Mouse (Mus musculus) stomach, embryonic 14.5 days (tissue): Measurements from ENCODE around the gene Tnrc18. TPM values are rescaled to one million over a fixed set of nuclear protein-coding genes. Genes with fewer than 3 reads are reported as not detected.
"Not testable (repeated sequence)": the region's sequence is repeated elsewhere in the genome, so short reads cannot be mapped to it uniquely, and the experiment has no call there.

Experiments
- ATAC-seq: fragments of 200-750 bp; cut with Nextera tagmentation; 2 replicates; pipeline ENCODE4 v1.8.0; 2017; ENCODE audit warnings: low read depth, moderate TSS enrichment; ENCODE audit not compliant: insufficient number of reproducible peaks, insufficient read depth, low FRiP score
- H3K27ac ChIP-seq: fragments of 300-500 bp; sonication (generic); 2 replicates; pipeline ENCODE4 v1.5.1; 2014; ENCODE audit warnings: mild to moderate bottlenecking, low read length, moderate library complexity, mixed read lengths
- H3K27me3 ChIP-seq: fragments of 300-500 bp; sonication (generic); 2 replicates; pipeline ENCODE4 v1.6.1; 2014; ENCODE audit warnings: low read length, control low read depth, mixed read lengths; ENCODE audit not compliant: control insufficient read depth, insufficient read depth
- H3K36me3 ChIP-seq: fragments of 300-500 bp; sonication (generic); 2 replicates; pipeline ENCODE4 v1.6.1; 2014; ENCODE audit warnings: mild to moderate bottlenecking, control low read depth, low read length, moderate library complexity, mixed read lengths; ENCODE audit not compliant: control insufficient read depth, insufficient read depth
- H3K4me1 ChIP-seq: fragments of 300-500 bp; sonication (generic); 2 replicates; pipeline ENCODE4 v1.6.1; 2014; ENCODE audit warnings: low read length, control low read depth, mixed read lengths; ENCODE audit not compliant: control insufficient read depth, insufficient read depth
- H3K4me2 ChIP-seq: fragments of 300-500 bp; sonication (generic); replicated peaks from 2 replicates; pipeline ENCODE4 v1.6.1; 2014; ENCODE audit warnings: low read depth, low read length, control low read depth
- H3K4me3 ChIP-seq: fragments of 300-500 bp; sonication (generic); 2 replicates; pipeline ENCODE4 v1.5.1; 2014; ENCODE audit warnings: low read depth, low read length, control low read depth
- H3K9ac ChIP-seq: fragments of 300-500 bp; sonication (generic); replicated peaks from 2 replicates; pipeline ENCODE4 v1.6.1; 2014; ENCODE audit warnings: low read depth, mild to moderate bottlenecking, control low read depth, low read length, moderate library complexity, mixed read lengths
- H3K9me3 ChIP-seq: fragments of 300-500 bp; sonication (generic); 2 replicates; pipeline ENCODE4 v1.6.1; 2016; ENCODE audit warnings: low read depth, low read length, control low read depth; ENCODE audit not compliant: control insufficient read depth
- WGBS: fragments of 180-500 bp; shearing (Covaris S2); extraction: QIAGEN DNeasy Blood & Tissue Kit; methylation state at CpG from one replicate; pipeline ENCODE4 v1.1.7; 2014; 5-methylcytosine and 5-hydroxymethylcytosine counted together
- polyA plus RNA-seq: library from polyadenylated mRNA; unstranded; fragments of >200 nt; fragmentation: Nextera tagmentation; extraction: Ambion mirVana; gene quantifications from 2 replicates; pipeline ENCODE4 v1.2.1, GENCODE M21; 2014

Tnrc18 gene
- polyA plus RNA-seq, 1 experiment from 2014 or later: 36.0 TPM

DNA sequence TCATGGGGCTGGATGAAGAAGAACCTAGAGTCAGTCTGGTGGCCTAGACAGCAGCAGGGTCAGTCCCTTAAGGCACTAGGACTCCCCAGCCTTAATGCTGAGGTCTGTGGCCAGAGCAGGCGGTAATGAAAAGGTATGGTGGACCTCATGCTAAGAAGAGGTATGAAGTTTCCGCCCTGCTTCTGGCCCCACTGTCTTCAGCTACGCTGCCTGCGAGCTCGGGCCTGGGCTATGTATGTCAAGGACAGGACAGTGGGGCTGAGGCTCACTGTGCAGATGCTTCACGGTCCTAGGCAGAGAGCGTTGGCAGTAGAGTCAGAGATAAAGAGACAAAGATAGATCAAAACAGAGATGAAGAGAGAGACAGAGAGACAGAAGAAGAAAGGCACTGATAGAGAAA, 31.4 kb upstream of the Tnrc18 start:
- no peaks in the 10 kb centered on the region for H3K9me3 ChIP-seq
- no peak for ATAC-seq
- no peaks in the 10 kb centered on the region for H3K27me3 ChIP-seq
- WGBS: 91% methylated on average over 7 of the region's 7 CpGs
- H3K4me3 ChIP-seq: no peak overlapping the region
- no peaks in the 10 kb centered on the region for H3K4me1 ChIP-seq
- no peak overlapping the region for H3K27ac ChIP-seq
- H3K36me3 ChIP-seq: no peaks in the 10 kb centered on the region
- H3K9ac ChIP-seq: no peak overlapping the region
- no peak overlapping the region for H3K4me2 ChIP-seq

- no peaks in the 10 kb centered on the region for H3K9me3 ChIP-seq
- no peak overlapping the region for H3K9ac ChIP-seq
- no peak overlapping the region for H3K27ac ChIP-seq
- no peaks in the 10 kb centered on the region for H3K27me3 ChIP-seq
- H3K4me1 ChIP-seq: no peaks in the 10 kb centered on the region
- H3K4me2 ChIP-seq: no peak overlapping the region
- WGBS: 50% methylated on average over 3 of the region's 3 CpGs
- no peak overlapping the region for H3K4me3 ChIP-seq
- ATAC-seq: no peak
- H3K36me3 ChIP-seq: no peaks in the 10 kb centered on the region
These were observed 30.7 kb upstream of the Tnrc18 start for GRCm38 (mm10) chr5:142848149-142848548.

DNA sequence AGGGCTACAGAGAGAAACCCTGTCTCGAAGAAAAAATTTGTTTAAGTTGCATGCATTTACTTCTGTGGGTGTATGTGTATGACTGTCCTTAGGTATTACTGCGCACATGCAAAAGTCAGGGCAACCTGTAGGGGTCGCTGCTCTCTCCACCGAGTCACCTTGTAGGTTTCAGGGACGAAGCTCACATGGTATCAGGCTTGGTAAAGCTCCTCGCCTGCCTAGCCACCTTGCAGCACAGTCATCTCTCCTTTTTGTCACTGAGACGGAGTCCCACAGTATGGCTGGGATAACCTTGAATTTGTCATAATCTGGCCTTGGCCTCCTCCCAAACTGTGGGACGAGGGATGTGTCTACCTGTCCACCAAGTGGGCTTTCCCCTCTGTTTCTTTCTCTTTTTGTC, 27.0 kb upstream of the Tnrc18 start:
- Histone ChIP-seq H3K9ac (no peak overlapping the region), H3K27me3 (no peaks in the 10 kb centered on the region), H3K27ac (no peak overlapping the region), H3K4me2 (no peak overlapping the region), H3K9me3 (no peaks in the 10 kb centered on the region), H3K4me1 (no peaks in the 10 kb centered on the region), H3K4me3 (no peak overlapping the region), H3K36me3 (no peaks in the 10 kb centered on the region)
- 58% methylated on average over 8 of the region's 8 CpGs for WGBS
- no peak for ATAC-seq

DNA sequence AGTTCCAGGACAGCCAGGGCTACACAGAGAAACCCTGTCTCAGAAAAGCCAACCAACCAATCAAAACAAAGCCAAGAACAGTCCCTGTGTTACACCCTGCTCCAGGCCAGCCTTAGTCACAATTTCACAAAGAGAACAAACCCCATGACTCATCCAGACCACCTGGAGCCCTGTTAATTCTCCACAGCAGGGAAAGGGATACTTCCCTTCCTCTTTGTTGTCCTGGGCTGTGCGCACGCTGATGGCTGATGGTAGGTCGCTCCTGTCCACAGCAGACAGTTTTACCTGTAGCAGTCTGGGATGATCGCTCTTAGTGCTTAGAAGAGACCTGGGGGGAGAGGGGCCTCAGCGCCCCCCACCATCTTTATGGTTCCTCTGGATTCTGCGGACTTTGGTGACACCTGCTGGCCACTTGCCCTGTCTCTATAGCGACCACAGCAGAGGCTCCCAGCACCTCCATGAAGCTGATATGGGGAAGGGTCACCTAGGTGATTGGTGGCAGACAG, 24.7 kb upstream of the Tnrc18 start:
- H3K9ac ChIP-seq: no peak overlapping the region
- ATAC-seq: 0 out of 2 replicates have a peak, but pooled peaks have one; percentile 25
- no peaks in the 10 kb centered on the region for H3K4me1 ChIP-seq
- no peak overlapping the region for H3K27ac ChIP-seq
- 21% methylated on average over 7 of the region's 7 CpGs for WGBS
- H3K9me3 ChIP-seq: no peaks in the 10 kb centered on the region
- no peak overlapping the region for H3K4me3 ChIP-seq
- no peaks in the 10 kb centered on the region for H3K36me3 ChIP-seq
- no peak overlapping the region for H3K4me2 ChIP-seq
- no peaks in the 10 kb centered on the region for H3K27me3 ChIP-seq

DNA sequence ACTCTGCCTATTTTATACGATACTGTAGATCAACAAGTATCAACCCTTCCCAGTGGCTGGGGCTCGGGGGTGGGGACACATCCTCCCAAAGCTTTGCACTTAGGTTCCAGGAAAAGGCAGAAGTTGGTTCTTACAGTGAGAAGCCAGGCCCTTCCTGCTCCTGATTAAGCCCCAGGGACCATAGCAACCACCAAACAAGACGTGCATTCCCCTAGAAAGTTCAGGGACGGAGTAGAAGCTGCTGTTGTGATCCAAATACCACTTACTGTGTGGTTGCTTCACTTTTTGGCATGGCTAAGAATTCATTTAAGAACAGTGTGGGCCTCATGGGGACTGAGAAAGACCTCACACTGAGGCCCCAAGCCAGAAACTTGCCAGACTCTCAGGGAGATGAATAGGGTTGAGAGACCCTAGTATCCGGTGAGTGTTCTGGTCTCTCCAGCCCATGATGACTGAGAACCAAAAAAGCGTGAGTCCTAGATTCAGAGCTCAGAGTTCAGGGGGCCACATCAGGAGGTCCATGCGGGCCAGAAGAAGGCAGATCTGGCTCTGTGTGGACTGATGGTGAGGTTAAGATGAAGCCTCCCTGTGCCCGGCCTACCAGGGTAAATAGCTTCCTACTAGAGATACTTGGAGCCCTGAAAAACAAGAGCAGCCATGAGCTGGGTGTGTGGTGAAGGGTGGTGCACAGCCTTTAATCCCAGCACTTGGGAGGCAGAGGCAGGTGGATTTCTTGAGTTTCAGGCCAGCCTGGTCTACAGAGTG, 24.1 kb upstream of the Tnrc18 start:
- H3K4me3 ChIP-seq: no peak overlapping the region
- no peaks in the 10 kb centered on the region for H3K36me3 ChIP-seq
- H3K4me1 ChIP-seq: no peaks in the 10 kb centered on the region
- no peak overlapping the region for H3K9ac ChIP-seq
- no peaks in the 10 kb centered on the region for H3K9me3 ChIP-seq
- H3K4me2 ChIP-seq: no peak overlapping the region
- no peak overlapping the region; the same call in 1 of the 2 replicates for H3K27ac ChIP-seq
- H3K27me3 ChIP-seq: no peaks in the 10 kb centered on the region
- ATAC-seq: no peak
- 69% methylated on average over 8 of the region's 8 CpGs for WGBS

GRCm38 (mm10) chr5:142837427-142837826, 20.0 kb upstream of the Tnrc18 start:
- not testable (repeated sequence) for H3K9me3 ChIP-seq, H3K27ac ChIP-seq, H3K4me1 ChIP-seq, H3K4me3 ChIP-seq, H3K36me3 ChIP-seq, H3K9ac ChIP-seq, H3K27me3 ChIP-seq, ATAC-seq, H3K4me2 ChIP-seq
- WGBS: 86% methylated on average over 2 of the region's 2 CpGs

- Histone ChIP-seq H3K4me2 (no peak overlapping the region), H3K36me3 (no peaks in the 10 kb centered on the region), H3K4me3 (no peak overlapping the region), H3K27ac (no peak overlapping the region), H3K9me3 (peaks cover 3% of the 10 kb centered on the region; the same call in 1 of the 2 replicates), H3K4me1 (no peaks in the 10 kb centered on the region), H3K27me3 (no peaks in the 10 kb centered on the region), H3K9ac (no peak overlapping the region)
- ATAC-seq: no peak
- WGBS: 51% methylated on average over 6 of the region's 6 CpGs
These were observed 19.4 kb upstream of the Tnrc18 start for GRCm38 (mm10) chr5:142836891-142837290.

- Histone ChIP-seq H3K9ac (no peak overlapping the region), H3K27ac (no peak overlapping the region), H3K4me1 (no peaks in the 10 kb centered on the region), H3K27me3 (no peaks in the 10 kb centered on the region), H3K4me3 (no peak overlapping the region), H3K4me2 (no peak overlapping the region), H3K9me3 (peaks cover 3% of the 10 kb centered on the region; the same call in 1 of the 2 replicates), H3K36me3 (no peaks in the 10 kb centered on the region)
- WGBS: 76% methylated on average over 8 of the region's 8 CpGs
- ATAC-seq: no peak
These were observed 16.4 kb upstream of the Tnrc18 start for GRCm38 (mm10) chr5:142833646-142834438.
